Mouse (Mus musculus) mouse trophoblast stem cell (cell line): Measurements from ENCODE around the gene Zg16.
"Not testable (repeated sequence)": the region's sequence is repeated elsewhere in the genome, so short reads cannot be mapped to it uniquely, and the experiment has no call there.

Experiments
- in situ Hi-C, 2 experiments: fragments of 300-500 bp; cut with MseI, MboI; formaldehyde crosslinking; loops; 2 replicates in 1 of 2; 3 replicates in 1 of 2; pipeline ENCODE4 v1.15.1; 2025

Zg16 gene

GRCm38 (mm10) chr7:127104560-127105332, 17.6 kb upstream of the Zg16 start:
- in situ Hi-C loops = loop anchor here (10.0 kb wide), 2 partner anchors 270 to 280 kb away; partner anchors contain the start of gene 4930451I11Rik (in 1 of the 2)

GRCm38 (mm10) chr7:127103960-127104359, 16.8 kb upstream of the Zg16 start:
- in situ Hi-C loops = loop anchor here (10.0 kb wide), 2 partner anchors 269 to 279 kb away; partner anchors contain the start of gene 4930451I11Rik (in 1 of the 2)

GRCm38 (mm10) chr7:127102148-127102547, 15.0 kb upstream of the Zg16 start:
- in situ Hi-C loops = loop anchor here (10.0 kb wide), 2 partner anchors 267 to 277 kb away; partner anchors contain the start of gene 4930451I11Rik (in 1 of the 2)

- in situ Hi-C loops = loop anchor here (10.0 kb wide), 2 partner anchors 267 to 277 kb away; partner anchors contain the start of gene 4930451I11Rik (in 1 of the 2)
These were observed 14.4 kb upstream of the Zg16 start for GRCm38 (mm10) chr7:127101451-127102016.

- in situ Hi-C loops = no loop called here
These were observed 12.4 kb upstream of the Zg16 start for GRCm38 (mm10) chr7:127099528-127099927.

GRCm38 (mm10) chr7:127098950-127099349, 11.8 kb upstream of the Zg16 start:
- in situ Hi-C loops = no loop called here

- in situ Hi-C loops = no loop called here
These were observed 11.4 kb upstream of the Zg16 start for GRCm38 (mm10) chr7:127098521-127098920.

GRCm38 (mm10) chr7:127096456-127096855, 9.3 kb upstream of the Zg16 start:
- in situ Hi-C loops = no loop called here

GRCm38 (mm10) chr7:127093914-127094313, 6.8 kb upstream of the Zg16 start:
- in situ Hi-C loops = no loop called here

GRCm38 (mm10) chr7:127091114-127091896, 4.2 kb upstream of the Zg16 start, which contains the start of gene AI467606:
TSS of gene AI467606 (plus strand) at chr7:127091359.
- in situ Hi-C loops = no loop called here

- in situ Hi-C loops = no loop called here
These were observed 3.3 kb upstream of the Zg16 start for GRCm38 (mm10) chr7:127090154-127091113.

GRCm38 (mm10) chr7:127088901-127089845, 2.0 kb upstream of the Zg16 start:
- in situ Hi-C loops = no loop called here

GRCm38 (mm10) chr7:127088083-127088482, 955 bp upstream of the Zg16 start:
- in situ Hi-C loops = no loop called here

GRCm38 (mm10) chr7:127085751-127086150, 1.4 kb downstream of the Zg16 start:
- in situ Hi-C loops = not testable (repeated sequence)

- in situ Hi-C loops = no loop called here
These were observed 2.3 kb downstream of the Zg16 start for GRCm38 (mm10) chr7:127084794-127085193.

GRCm38 (mm10) chr7:127083689-127084088, 3.4 kb downstream of the Zg16 start:
- in situ Hi-C loops = no loop called here

- in situ Hi-C loops = no loop called here
These were observed 4.1 kb downstream of the Zg16 start for GRCm38 (mm10) chr7:127082995-127083394.

- in situ Hi-C loops = no loop called here
These were observed 4.9 kb downstream of the Zg16 start for GRCm38 (mm10) chr7:127082271-127082670.

- in situ Hi-C loops = no loop called here
These were observed 7.1 kb downstream of the Zg16 start for GRCm38 (mm10) chr7:127080045-127080444.

GRCm38 (mm10) chr7:127077692-127078091, 9.4 kb downstream of the Zg16 start:
- in situ Hi-C loops = no loop called here
